Mouse (Mus musculus) heart, postnatal 0 days (tissue): Measurements from ENCODE around the gene Slc43a3.

ENCODE experiments used
- CTCF ChIP-seq: IDR thresholded peaks from 2 replicates; pipeline ENCODE4 v1.5.1; 2016; ENCODE audit warnings: antibody characterized with exemption, control low read depth, low read depth
- EP300 ChIP-seq: IDR thresholded peaks from 2 replicates; pipeline ENCODE4 v1.6.1; 2016; ENCODE audit warnings: antibody characterized with exemption, low read depth

DNA sequence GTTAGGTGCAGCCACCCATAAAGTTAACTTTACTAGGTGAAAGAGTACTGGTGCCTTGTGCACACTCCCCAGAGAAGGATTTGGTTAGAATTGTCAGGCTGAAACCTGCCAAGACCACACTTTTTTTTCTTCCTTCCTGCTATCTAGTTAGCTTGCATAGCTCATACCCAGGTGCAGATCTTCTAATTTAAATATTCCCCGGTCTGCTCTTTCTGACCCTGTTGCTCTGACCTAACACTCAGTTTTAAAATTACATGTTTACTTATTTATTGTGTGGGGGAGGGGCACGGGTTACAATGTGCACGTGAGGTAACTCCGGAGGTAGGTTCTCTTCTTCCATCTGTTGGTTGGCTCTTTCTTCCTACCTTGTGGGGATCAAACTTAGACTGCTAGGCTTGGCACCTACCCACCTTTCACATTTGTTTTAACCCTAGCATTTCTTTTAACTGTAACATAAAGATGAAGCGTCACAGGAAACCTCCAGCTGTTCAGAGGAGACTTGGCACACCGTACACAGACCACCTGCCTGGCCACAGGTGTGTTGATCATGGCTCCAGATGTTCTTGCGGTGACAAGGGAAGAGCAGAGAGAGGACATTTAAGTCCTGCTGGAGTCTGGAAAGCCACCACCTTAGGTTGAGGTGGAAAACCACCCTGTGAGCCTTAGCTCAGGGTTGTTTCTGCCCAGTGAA lies 27.9 kb downstream of the Slc43a3 start:
- TF ChIP-seq CTCF (no peak), EP300 (no peak)
